Comparison of ENCODE assay signal across 7 mouse cellular contexts in genomic region chr4:149773408-149774093, GRCm38 (mm10). TPM values are rescaled to one million over a fixed set of nuclear protein-coding genes. Genes with fewer than 3 reads are reported as not detected.
DNase-seq lines count a peak whose midpoint lies in the region; ATAC-seq and TF ChIP-seq lines count a peak whose summit lies in the region.

No protein-coding gene starts in this region.

- peak overlapping the region; percentile 100 for H3K4me2 ChIP-seq in lung, embryonic 15.5 days
- peak overlapping the region; percentile 99 for H3K4me2 ChIP-seq in embryonic facial prominence, embryonic 14.5 days (ENCODE audit: low read depth, low read length)
- H3K4me2 ChIP-seq in hindbrain, postnatal 0 days (ENCODE audit: low read depth, low read length) = peak overlapping the region; percentile 100

- no peak for TF ChIP-seq CTCF in hindbrain, postnatal 0 days (IDR thresholded peaks at IDR 0.05; ENCODE audit: low read depth)

- H3K4me1 ChIP-seq in lung, embryonic 15.5 days = peaks cover 25% of the 10 kb centered on the region
- H3K4me1 ChIP-seq in embryonic facial prominence, embryonic 14.5 days (ENCODE audit: control insufficient read depth, insufficient read depth, low read length) = peaks cover 5% of the 10 kb centered on the region
- H3K4me1 ChIP-seq in hindbrain, postnatal 0 days (ENCODE audit: insufficient read depth, low read length) = peaks cover 11% of the 10 kb centered on the region; the same call in 1 of the 2 replicates

- peak; percentile 33 for ATAC-seq in lung, embryonic 15.5 days (ENCODE audit: borderline replicate concordance, extremely low read depth, low FRiP score, low TSS enrichment)
- ATAC-seq in activated CD4-positive, CD25-positive, alpha-beta regulatory T cell, adult 4 months = peak; percentile 51
- no peak; the same call in 1 of the 2 replicates for ATAC-seq in embryonic facial prominence, embryonic 14.5 days (ENCODE audit: low read depth)
- ATAC-seq in hindbrain, postnatal 0 days = peak; percentile 79
- ATAC-seq in megakaryocyte progenitor cell, adult 5-6 weeks (replicated peaks; ENCODE audit: poor library complexity) = peak; percentile 26; the same call in 1 of the 2 replicates

- H3K9me3 ChIP-seq in lung, embryonic 15.5 days = no peaks in the 10 kb centered on the region
- no peaks in the 10 kb centered on the region for H3K9me3 ChIP-seq in embryonic facial prominence, embryonic 14.5 days (ENCODE audit: control insufficient read depth, low read length)
- no peaks in the 10 kb centered on the region for H3K9me3 ChIP-seq in hindbrain, postnatal 0 days (ENCODE audit: low read length)

- H3K9ac ChIP-seq in lung, embryonic 15.5 days = peak overlapping the region; percentile 71
- H3K9ac ChIP-seq in embryonic facial prominence, embryonic 14.5 days (ENCODE audit: low read depth, low read length) = peak overlapping the region; percentile 81
- H3K9ac ChIP-seq in hindbrain, postnatal 0 days (replicated peaks; ENCODE audit: low read length) = peak overlapping the region; percentile 85

- peak overlapping the region; percentile 72 for H3K4me3 ChIP-seq in lung, embryonic 15.5 days
- H3K4me3 ChIP-seq in embryonic facial prominence, embryonic 14.5 days (ENCODE audit: low read depth, low read length) = peak overlapping the region; percentile 82
- peak overlapping the region; percentile 82 for H3K4me3 ChIP-seq in hindbrain, postnatal 0 days (ENCODE audit: low read length)

- no peaks in the 10 kb centered on the region for H3K27me3 ChIP-seq in lung, embryonic 15.5 days
- H3K27me3 ChIP-seq in embryonic facial prominence, embryonic 14.5 days (replicated peaks; ENCODE audit: control insufficient read depth, insufficient read depth, low read length) = no peaks in the 10 kb centered on the region
- H3K27me3 ChIP-seq in hindbrain, postnatal 0 days (ENCODE audit: insufficient read depth, low read length) = no peaks in the 10 kb centered on the region

- H3K36me3 ChIP-seq in lung, embryonic 15.5 days = no peaks in the 10 kb centered on the region
- no peaks in the 10 kb centered on the region for H3K36me3 ChIP-seq in embryonic facial prominence, embryonic 14.5 days (ENCODE audit: control insufficient read depth, insufficient read depth, low read length)
- H3K36me3 ChIP-seq in hindbrain, postnatal 0 days (ENCODE audit: insufficient read depth, low read length) = no peaks in the 10 kb centered on the region

- 0 out of 2 replicates have a peak overlapping the region, but pooled peaks have one; percentile 34 for H3K27ac ChIP-seq in lung, embryonic 15.5 days
- peak overlapping the region; percentile 83 for H3K27ac ChIP-seq in embryonic facial prominence, embryonic 14.5 days (replicated peaks; ENCODE audit: low read depth, low read length)
- peak overlapping the region; percentile 92 for H3K27ac ChIP-seq in hindbrain, postnatal 0 days

- no peak for DNase-seq in lung, postnatal 10 days
- DNase-seq in embryonic facial prominence, embryonic 14.5 days (ENCODE audit: low spot score) = no peak
- no peak for DNase-seq in hindbrain, postnatal 0 days (ENCODE audit: low spot score)
- DNase-seq in T-cell, adult 2 months (ENCODE audit: low spot score) = no peak

- WGBS in lung, embryonic 15.5 days = 0% methylated on average over 59 of the region's 65 CpGs
- 1% methylated on average over 35 of the region's 65 CpGs for WGBS in embryonic facial prominence, embryonic 14.5 days
- under 1% methylated on average over 47 of the region's 65 CpGs for WGBS in hindbrain, postnatal 0 days

RNA-seq across cellular contexts. Expression of gene Slc25a33, which starts 0.5 kb away (rescaled TPM):
- polyA plus RNA-seq in lung, embryonic 15.5 days (2015; fragmentation: Nextera tagmentation; extraction: Ambion mirVana) = 8.5 and 8.7 TPM in 2 replicates
- 1 to 10 TPM; 5.2 to 7.7 TPM for polyA plus RNA-seq in activated CD4-positive, CD25-positive, alpha-beta regulatory T cell, adult 4 months (2017; shearing (Covaris generic))
- 10.6 and 10.9 TPM in 2 replicates for polyA plus RNA-seq in embryonic facial prominence, embryonic 14.5 days (2014; fragmentation: Nextera tagmentation; extraction: Ambion mirVana)
- 20.4 and 21.6 TPM in 2 replicates for total RNA-seq in hindbrain, postnatal 0 days (2014; rRNA removed)
- polyA plus RNA-seq in hindbrain, postnatal 0 days (2015; fragmentation: Nextera tagmentation; extraction: Ambion mirVana) = 38.2 and 39.6 TPM in 2 replicates
- total RNA-seq in megakaryocyte progenitor cell, adult 5-6 weeks (2015) = 4.9 and 8.6 TPM in 2 replicates
- 3.8 and 6.2 TPM in 2 replicates for total RNA-seq in megakaryocyte progenitor cell, adult 5-6 weeks (2017)

RNA-seq across cellular contexts. Expression of gene Tmem201, which starts 35.7 kb away (rescaled TPM):
- polyA plus RNA-seq in lung, embryonic 15.5 days (2015; fragmentation: Nextera tagmentation; extraction: Ambion mirVana) = 31.6 TPM in 2 replicates
- polyA plus RNA-seq in activated CD4-positive, CD25-positive, alpha-beta regulatory T cell, adult 4 months (2017; shearing (Covaris generic)) = 1 to 10 TPM; 3.0 to 6.8 TPM
- 20.7 and 23.3 TPM in 2 replicates for polyA plus RNA-seq in embryonic facial prominence, embryonic 14.5 days (2014; fragmentation: Nextera tagmentation; extraction: Ambion mirVana)
- 69.8 and 80.2 TPM in 2 replicates for total RNA-seq in hindbrain, postnatal 0 days (2014; rRNA removed)
- polyA plus RNA-seq in hindbrain, postnatal 0 days (2015; fragmentation: Nextera tagmentation; extraction: Ambion mirVana) = 41.2 and 44.7 TPM in 2 replicates
- total RNA-seq in megakaryocyte progenitor cell, adult 5-6 weeks (2015) = 10.9 and 12.4 TPM in 2 replicates
- total RNA-seq in megakaryocyte progenitor cell, adult 5-6 weeks (2017) = 8.5 and 8.8 TPM in 2 replicates

Comparison
In these comparisons a context has a peak if more than half of its experiments do, and no peak if none do; other contexts are left out.
1. H3K27ac ChIP-seq: peak in every context shown above with its lines; median percentile 92 in hindbrain, postnatal 0 days; 83 in embryonic facial prominence, embryonic 14.5 days; 34 in lung, embryonic 15.5 days.